Mouse (Mus musculus) spleen, adult 2 months (tissue): ENCODE measurements around the gene Stxbp2. TPM values are rescaled to one million over a fixed set of nuclear protein-coding genes. Genes with fewer than 3 reads are reported as not detected.
A peak's percentile ranks its signal among the peaks of the same experiment; 100 is the strongest.

Experiments used
- DNase-seq, 2 experiments: peaks; one replicate each; pipeline versions ENCODE4 v3.0.0 to v3.0.0-alpha.2; 2012 to 2021; ENCODE audit warnings: low spot score in 2 of 2, low read depth in 1 of 2
- H3K27ac ChIP-seq: fragments of 200-500 bp; 2 replicates; pipeline ENCODE4 v1.5.1; 2012; ENCODE audit warnings: low read length, inconsistent platforms; ENCODE audit not compliant: insufficient read depth
- H3K27me3 ChIP-seq: fragments of 200-500 bp; 2 replicates; pipeline ENCODE4 v1.6.1; 2012; ENCODE audit warnings: mild to moderate bottlenecking, moderate library complexity, low read length, inconsistent platforms; ENCODE audit not compliant: control insufficient read depth, insufficient read depth
- H3K36me3 ChIP-seq: fragments of 200-500 bp; 2 replicates; pipeline ENCODE4 v1.6.1; 2012; ENCODE audit warnings: mild to moderate bottlenecking, low read length, inconsistent platforms; ENCODE audit not compliant: control insufficient read depth, insufficient read depth
- H3K4me1 ChIP-seq: fragments of 200-500 bp; 2 replicates; pipeline ENCODE4 v1.6.1; 2011; ENCODE audit warnings: inconsistent platforms; ENCODE audit not compliant: control insufficient read depth, insufficient read depth, insufficient read length
- H3K4me3 ChIP-seq: fragments of 200-500 bp; 2 replicates; pipeline ENCODE4 v1.5.1; 2011; ENCODE audit warnings: mild to moderate bottlenecking, inconsistent platforms; ENCODE audit not compliant: insufficient read depth, insufficient read length; ENCODE audit errors: extremely low read depth
- CTCF ChIP-seq: fragments of 200-500 bp; IDR thresholded peaks from 2 replicates; pipeline ENCODE4 v1.5.1; 2011; ENCODE audit warnings: mild to moderate bottlenecking, inconsistent platforms; ENCODE audit not compliant: insufficient read depth, insufficient read length, insufficient replicate concordance; ENCODE audit errors: extremely low read depth
- POLR2A ChIP-seq: fragments of 200-500 bp; IDR thresholded peaks from 2 replicates; pipeline ENCODE4 v1.6.1; 2011; ENCODE audit warnings: low read depth, low read length, inconsistent platforms
- WGBS: fragments of 180-500 bp; shearing (Covaris S2); methylation state at CpG from one replicate; pipeline ENCODE4 v1.1.7; 2018; 5-methylcytosine and 5-hydroxymethylcytosine counted together
- polyA plus RNA-seq: library from polyadenylated mRNA; depleted of rRNA; stranded (reverse); fragments of >200 nt; gene quantifications from 2 replicates; pipeline ENCODE4 v1.2.3, GENCODE M21; 2012

Gene Stxbp2
- polyA plus RNA-seq, 1 experiment = 129 TPM

- Histone ChIP-seq H3K4me1 (peaks cover 6% of the 10 kb centered on the region; the same call in 1 of the 2 replicates), H3K36me3 (no peaks in the 10 kb centered on the region), H3K27ac (peak overlapping the region; percentile 27; the same call in 1 of the 2 replicates), H3K27me3 (no peaks in the 10 kb centered on the region), H3K4me3 (no peak overlapping the region)
- peak in 1 of 2 experiments; percentile 49 for DNase-seq
- no peak for TF ChIP-seq POLR2A
- no peak for TF ChIP-seq CTCF
- WGBS = 22% methylated on average over 2 of the region's 2 CpGs
These were observed 39.6 kb downstream of the Stxbp2 start for GRCm38 (mm10) chr8:3670388-3670787.

GRCm38 (mm10) chr8:3671980-3672491 is 41.3 kb downstream of the Stxbp2 start, which contains the start of gene Fcor:
Fcor (minus strand) TSS chr8:3672362.
- TF ChIP-seq CTCF = peak; percentile 94
- TF ChIP-seq POLR2A = no peak
- Histone ChIP-seq H3K4me1 (no peaks in the 10 kb centered on the region), H3K27me3 (no peaks in the 10 kb centered on the region), H3K36me3 (no peaks in the 10 kb centered on the region), H3K4me3 (peak within 1 kb of the TSS; percentile 63), H3K27ac (no peak within 1 kb of the TSS)
- 1% methylated on average over 23 of the region's 23 CpGs for WGBS
- DNase-seq = peak; percentile 67 to 86

DNA sequence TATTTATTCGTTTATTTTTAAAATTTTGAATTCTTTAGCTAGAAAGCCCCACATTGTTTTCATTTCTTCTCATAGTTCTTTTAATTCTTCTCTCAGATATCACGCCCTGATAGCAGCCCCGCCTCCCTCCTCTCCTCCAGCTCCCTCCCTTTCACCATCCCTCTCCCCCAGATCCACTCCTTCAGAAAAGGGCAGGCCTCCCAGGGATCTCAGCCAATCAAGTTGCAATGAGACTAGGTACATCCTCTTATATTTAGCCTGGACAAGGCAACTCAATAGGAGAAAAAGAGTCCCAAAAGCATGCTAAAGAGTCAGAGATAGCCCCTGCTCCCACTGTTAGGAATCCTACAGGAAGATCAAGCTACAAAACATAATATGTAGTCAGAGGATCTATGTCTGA is 43.9 kb downstream of the Stxbp2 start:
- WGBS = 82% methylated on average over 3 of the region's 3 CpGs
- Histone ChIP-seq H3K27me3 (no peaks in the 10 kb centered on the region), H3K27ac (no peak overlapping the region), H3K4me1 (peaks cover 2% of the 10 kb centered on the region; the same call in 1 of the 2 replicates), H3K4me3 (no peak overlapping the region), H3K36me3 (peaks cover 10% of the 10 kb centered on the region)
- TF ChIP-seq CTCF (no peak), POLR2A (no peak)
- no peak for DNase-seq

- peak within 1 kb of the TSS; percentile 82 for H3K4me3 ChIP-seq
- peak within 1 kb of the TSS; percentile 96 for H3K27ac ChIP-seq
- H3K27me3 ChIP-seq = no peaks in the 10 kb centered on the region
- TF ChIP-seq POLR2A (peak; percentile 74), CTCF (peak; percentile 94)
- peaks cover 2% of the 10 kb centered on the region; the same call in 1 of the 2 replicates for H3K4me1 ChIP-seq
- WGBS = under 1% methylated on average over 61 of the region's 61 CpGs
- peak; percentile 86 to 92 for DNase-seq
- peaks cover 18% of the 10 kb centered on the region for H3K36me3 ChIP-seq
These were observed 45.6 kb downstream of the Stxbp2 start, which contains the start of gene Trappc5 for GRCm38 (mm10) chr8:3676131-3676992. Trappc5 (plus strand) TSS chr8:3676299.

GRCm38 (mm10) chr8:3676993-3677579 is 46.3 kb downstream of the Stxbp2 start:
- WGBS = under 1% methylated on average over 15 of the region's 15 CpGs
- H3K36me3 ChIP-seq = peaks cover 18% of the 10 kb centered on the region
- peak overlapping the region; percentile 82 for H3K4me3 ChIP-seq
- TF ChIP-seq CTCF (no peak), POLR2A (no peak)
- H3K27ac ChIP-seq = peak overlapping the region; percentile 96
- H3K27me3 ChIP-seq = no peaks in the 10 kb centered on the region
- no peak for DNase-seq
- H3K4me1 ChIP-seq = peaks cover 2% of the 10 kb centered on the region; the same call in 1 of the 2 replicates

DNA sequence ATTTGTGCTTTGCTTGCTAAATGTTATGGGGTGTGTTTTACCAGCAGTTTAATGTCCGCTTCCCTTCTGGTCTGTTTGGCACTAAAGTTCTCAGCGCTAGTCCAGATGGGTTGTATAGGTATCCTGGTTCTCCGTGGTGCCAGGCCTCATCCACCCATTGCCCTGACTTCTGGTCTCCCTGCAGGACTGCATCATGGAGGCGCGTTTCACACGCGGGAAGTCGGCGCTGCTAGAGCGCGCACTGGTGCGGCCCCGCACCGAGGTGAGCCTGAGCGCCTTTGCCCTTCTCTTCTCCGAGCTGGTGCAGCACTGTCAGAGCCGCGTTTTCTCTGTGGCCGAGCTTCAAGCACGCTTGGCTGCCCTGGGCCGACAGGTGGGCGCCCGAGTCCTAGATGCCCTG is 48.1 kb downstream of the Stxbp2 start:
- no peak for DNase-seq
- Histone ChIP-seq H3K36me3 (peaks cover 33% of the 10 kb centered on the region), H3K4me1 (peaks cover 2% of the 10 kb centered on the region; the same call in 1 of the 2 replicates), H3K27me3 (no peaks in the 10 kb centered on the region), H3K4me3 (no peak overlapping the region), H3K27ac (no peak overlapping the region)
- TF ChIP-seq CTCF = no peak
- no peak for TF ChIP-seq POLR2A
- WGBS = 97% methylated on average over 23 of the region's 23 CpGs
